Mouse (Mus musculus) forebrain, embryonic 14.5 days (tissue): ENCODE results near the gene Aff3. TPM values are rescaled to one million over a fixed set of nuclear protein-coding genes. Genes with fewer than 3 reads are reported as not detected.
A peak's percentile ranks its signal among the peaks of the same experiment; 100 is the strongest.

ENCODE experiments used
- ATAC-seq: fragments of 200-750 bp; cut with Nextera tagmentation; 2 replicates; pipeline ENCODE4 v1.8.0; 2017; ENCODE audit warnings: mild to moderate bottlenecking, moderate library complexity
- DNase-seq: peaks from one replicate; pipeline ENCODE4 v3.0.0-alpha.2; 2015; ENCODE audit warnings: low spot score
- H3K27ac ChIP-seq: fragments of 300-500 bp; sonication (generic); 2 replicates; pipeline ENCODE4 v1.5.1; 2014; ENCODE audit warnings: low read depth, mild to moderate bottlenecking, control low read depth, low read length, moderate library complexity
- H3K27me3 ChIP-seq: fragments of 300-500 bp; sonication (generic); replicated peaks from 2 replicates; pipeline ENCODE4 v1.6.1; 2014; ENCODE audit warnings: low read length, control low read depth, mixed read lengths; ENCODE audit not compliant: control insufficient read depth, insufficient read depth
- H3K36me3 ChIP-seq: fragments of 300-500 bp; sonication (generic); 2 replicates; pipeline ENCODE4 v1.6.1; 2014; ENCODE audit warnings: low read length, control low read depth; ENCODE audit not compliant: control insufficient read depth, insufficient read depth
- H3K4me1 ChIP-seq: fragments of 300-500 bp; sonication (generic); 2 replicates; pipeline ENCODE4 v1.6.1; 2014; ENCODE audit warnings: antibody characterized with exemption, low read length, control low read depth; ENCODE audit not compliant: control insufficient read depth, insufficient read depth
- H3K4me2 ChIP-seq: fragments of 300-500 bp; sonication (generic); 2 replicates; pipeline ENCODE4 v1.6.1; 2014; ENCODE audit warnings: mild to moderate bottlenecking, control low read depth, low read length
- H3K4me3 ChIP-seq: fragments of 300-500 bp; sonication (generic); 2 replicates; pipeline ENCODE4 v1.5.1; 2014; ENCODE audit warnings: low read depth, low read length, control low read depth
- H3K9ac ChIP-seq: fragments of 300-500 bp; sonication (generic); 2 replicates; pipeline ENCODE4 v1.6.1; 2014; ENCODE audit warnings: mild to moderate bottlenecking, low read length, control low read depth, moderate library complexity
- H3K9me3 ChIP-seq: fragments of 300-500 bp; sonication (generic); replicated peaks from 2 replicates; pipeline ENCODE4 v1.6.1; 2016; ENCODE audit warnings: low read length, control low read depth, mixed read lengths; ENCODE audit not compliant: control insufficient read depth
- WGBS: fragments of 180-500 bp; shearing (Covaris S2); extraction: QIAGEN DNeasy Blood & Tissue Kit; methylation state at CpG from one replicate; pipeline ENCODE4 v1.1.7; 2014; 5-methylcytosine and 5-hydroxymethylcytosine counted together
- polyA plus RNA-seq: library from polyadenylated mRNA; unstranded; fragments of >200 nt; fragmentation: Nextera tagmentation; extraction: Ambion mirVana; gene quantifications from 2 replicates; pipeline ENCODE4 v1.2.1, GENCODE M21; 2014

Aff3 gene
- polyA plus RNA-seq, 1 experiment from 2014 or later, result 15.5 TPM

DNA sequence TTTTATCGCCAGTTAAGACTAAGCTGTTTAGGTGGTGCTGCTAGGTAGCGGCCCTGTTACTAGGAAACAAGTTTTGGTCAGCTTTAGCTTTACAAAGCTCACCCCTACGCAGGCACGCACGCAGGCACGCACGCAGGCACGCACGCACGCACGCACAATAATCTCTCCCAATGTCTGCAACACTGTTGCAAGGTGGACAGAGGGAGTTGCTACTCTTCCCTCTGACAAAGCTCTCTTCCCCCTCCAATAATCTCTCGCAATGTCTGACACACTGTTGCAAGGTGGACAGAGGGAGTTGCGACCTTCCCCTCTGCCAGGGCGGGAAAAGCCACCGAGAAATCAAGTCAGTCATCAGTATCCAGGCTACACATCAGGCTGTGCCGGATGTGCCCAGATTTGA is 425.2 kb downstream of the Aff3 start:
- ATAC-seq (no peak), DNase-seq (no peak)
- H3K27ac ChIP-seq, result no peak overlapping the region
- no peaks in the 10 kb centered on the region for H3K27me3 ChIP-seq
- 92% methylated on average over 16 of the region's 16 CpGs for WGBS
- no peaks in the 10 kb centered on the region for H3K4me1 ChIP-seq
- H3K4me3 ChIP-seq, result no peak overlapping the region
- no peak overlapping the region for H3K9ac ChIP-seq
- H3K4me2 ChIP-seq, result no peak overlapping the region
- no peaks in the 10 kb centered on the region for H3K9me3 ChIP-seq
- no peaks in the 10 kb centered on the region for H3K36me3 ChIP-seq

- no peaks in the 10 kb centered on the region for H3K27me3 ChIP-seq
- WGBS, result 92% methylated on average over 9 of the region's 9 CpGs
- no peak overlapping the region for H3K27ac ChIP-seq
- DNase-seq, result no peak
- no peak overlapping the region for H3K4me3 ChIP-seq
- no peaks in the 10 kb centered on the region for H3K4me1 ChIP-seq
- H3K36me3 ChIP-seq, result 0 out of 2 replicates have a peak, but pooled peaks cover 3% of the 10 kb centered on the region
- H3K9ac ChIP-seq, result no peak overlapping the region
- ATAC-seq, result no peak
- no peak overlapping the region for H3K4me2 ChIP-seq
- no peaks in the 10 kb centered on the region for H3K9me3 ChIP-seq
Measured at GRCm38 (mm10) chr1:38237831-38238230, 426.9 kb downstream of the Aff3 start.

GRCm38 (mm10) chr1:38237027-38237787 is 427.5 kb downstream of the Aff3 start:
- DNase-seq (no peak), ATAC-seq (no peak)
- H3K4me3 ChIP-seq, result no peak overlapping the region
- WGBS, result 84% methylated on average over 7 of the region's 7 CpGs
- no peaks in the 10 kb centered on the region for H3K27me3 ChIP-seq
- H3K4me1 ChIP-seq, result no peaks in the 10 kb centered on the region
- H3K9me3 ChIP-seq, result no peaks in the 10 kb centered on the region
- no peak overlapping the region for H3K9ac ChIP-seq
- 0 out of 2 replicates have a peak, but pooled peaks cover 3% of the 10 kb centered on the region for H3K36me3 ChIP-seq
- H3K4me2 ChIP-seq, result no peak overlapping the region
- H3K27ac ChIP-seq, result no peak overlapping the region

DNA sequence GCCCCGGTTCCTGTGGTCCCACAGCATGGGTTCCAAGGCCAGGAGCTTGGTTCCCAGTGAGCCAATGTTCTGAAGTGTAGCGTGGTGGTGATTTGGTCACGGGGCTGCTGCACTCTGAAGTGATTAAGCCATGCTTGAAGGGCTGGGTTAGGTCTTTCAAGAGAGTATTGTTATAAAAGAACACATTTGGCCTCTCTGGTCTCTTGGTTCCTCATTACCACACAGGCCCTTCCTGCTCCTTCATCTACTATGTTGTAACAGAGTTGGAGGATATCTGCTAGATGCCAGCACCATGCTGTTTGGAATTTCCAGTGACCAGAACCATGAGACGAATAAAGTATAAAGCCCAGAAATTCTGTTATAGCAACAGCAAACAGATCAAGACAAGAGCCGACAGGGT is 431.6 kb downstream of the Aff3 start:
- Histone ChIP-seq H3K4me2 (no peak overlapping the region), H3K9me3 (no peaks in the 10 kb centered on the region), H3K36me3 (0 out of 2 replicates have a peak, but pooled peaks cover 3% of the 10 kb centered on the region), H3K4me3 (no peak overlapping the region), H3K4me1 (no peaks in the 10 kb centered on the region), H3K9ac (no peak overlapping the region), H3K27ac (no peak overlapping the region), H3K27me3 (no peaks in the 10 kb centered on the region)
- ATAC-seq, result no peak
- 84% methylated on average over 5 of the region's 5 CpGs for WGBS
- no peak for DNase-seq

- Histone ChIP-seq H3K27ac (no peak overlapping the region), H3K4me2 (no peak overlapping the region), H3K9ac (no peak overlapping the region), H3K9me3 (peaks cover 17% of the 10 kb centered on the region), H3K4me3 (no peak overlapping the region), H3K27me3 (no peaks in the 10 kb centered on the region), H3K36me3 (0 out of 2 replicates have a peak, but pooled peaks cover 3% of the 10 kb centered on the region), H3K4me1 (no peaks in the 10 kb centered on the region)
- ATAC-seq (no peak), DNase-seq (no peak)
- WGBS, result 79% methylated on average over 8 of the region's 8 CpGs
Measured at GRCm38 (mm10) chr1:38230041-38230440, 434.7 kb downstream of the Aff3 start.

DNA sequence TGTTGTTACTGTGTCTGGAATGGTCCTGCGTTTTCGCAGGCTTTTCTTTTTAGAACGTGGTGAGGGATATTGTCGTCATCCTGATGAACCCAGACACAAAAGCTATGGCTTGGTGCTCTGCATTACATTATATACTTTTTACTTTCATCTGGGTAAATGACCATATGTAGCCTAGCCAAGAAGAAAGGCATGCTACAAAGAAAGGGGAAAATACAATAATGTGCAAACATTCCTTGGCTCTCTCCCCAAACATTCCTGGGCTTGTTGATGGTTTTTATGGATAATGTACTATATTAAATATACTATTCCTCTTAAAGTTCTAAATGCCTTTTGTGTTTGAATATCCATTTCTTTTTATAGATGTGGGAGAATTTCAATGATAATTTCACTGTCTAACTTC is 435.9 kb downstream of the Aff3 start:
- Histone ChIP-seq H3K4me1 (no peaks in the 10 kb centered on the region), H3K36me3 (0 out of 2 replicates have a peak, but pooled peaks cover 2% of the 10 kb centered on the region), H3K9ac (no peak overlapping the region), H3K27ac (no peak overlapping the region), H3K4me3 (no peak overlapping the region), H3K27me3 (no peaks in the 10 kb centered on the region), H3K4me2 (no peak overlapping the region), H3K9me3 (peaks cover 29% of the 10 kb centered on the region)
- 85% methylated on average over 4 of the region's 4 CpGs for WGBS
- ATAC-seq (no peak), DNase-seq (no peak)

- 0 out of 2 replicates have a peak, but pooled peaks cover 2% of the 10 kb centered on the region for H3K36me3 ChIP-seq
- no peak overlapping the region for H3K4me2 ChIP-seq
- ATAC-seq (no peak), DNase-seq (peak; percentile 41)
- H3K4me3 ChIP-seq, result no peak overlapping the region
- H3K4me1 ChIP-seq, result no peaks in the 10 kb centered on the region
- H3K27ac ChIP-seq, result no peak overlapping the region
- WGBS, result 96% methylated on average over 3 of the region's 3 CpGs
- no peaks in the 10 kb centered on the region for H3K27me3 ChIP-seq
- no peak overlapping the region for H3K9ac ChIP-seq
- peaks cover 38% of the 10 kb centered on the region for H3K9me3 ChIP-seq
Measured at GRCm38 (mm10) chr1:38225166-38225565, 439.6 kb downstream of the Aff3 start.

- no peak for ATAC-seq
- no peak overlapping the region for H3K27ac ChIP-seq
- H3K4me2 ChIP-seq, result no peak overlapping the region
- no peaks in the 10 kb centered on the region for H3K4me1 ChIP-seq
- H3K9me3 ChIP-seq, result peaks cover 34% of the 10 kb centered on the region
- H3K9ac ChIP-seq, result no peak overlapping the region
- H3K27me3 ChIP-seq, result no peaks in the 10 kb centered on the region
- peaks cover 4% of the 10 kb centered on the region; the same call in 1 of the 2 replicates for H3K36me3 ChIP-seq
- no peak overlapping the region for H3K4me3 ChIP-seq
- 91% methylated on average over 1 of the region's 1 CpGs for WGBS
- no peak for DNase-seq
Measured at GRCm38 (mm10) chr1:38222160-38222559, 442.6 kb downstream of the Aff3 start.

DNA sequence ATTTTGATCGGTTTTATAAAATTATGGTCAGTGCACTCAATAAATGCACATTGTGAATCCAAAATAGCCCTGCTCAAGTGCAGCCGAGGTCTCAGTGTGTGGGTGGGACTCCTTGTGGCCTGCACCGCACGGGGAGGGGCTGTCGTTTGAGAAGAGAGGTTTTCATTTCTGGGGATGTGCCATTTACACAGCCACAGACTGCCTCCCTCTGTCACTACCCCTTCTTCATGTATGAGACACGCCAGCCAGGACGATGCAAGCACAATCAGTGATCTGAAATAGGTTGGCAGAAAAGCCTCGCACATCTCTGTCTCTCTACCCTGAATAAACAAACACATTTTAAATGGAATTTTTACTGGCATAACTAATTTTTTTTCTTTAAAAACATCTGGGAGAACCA is 443.3 kb downstream of the Aff3 start:
- peaks cover 31% of the 10 kb centered on the region for H3K9me3 ChIP-seq
- H3K4me2 ChIP-seq, result no peak overlapping the region
- no peak overlapping the region for H3K4me3 ChIP-seq
- WGBS, result 92% methylated on average over 8 of the region's 8 CpGs
- no peak overlapping the region for H3K27ac ChIP-seq
- ATAC-seq (no peak), DNase-seq (no peak)
- H3K36me3 ChIP-seq, result peaks cover 7% of the 10 kb centered on the region; the same call in 1 of the 2 replicates
- no peaks in the 10 kb centered on the region for H3K4me1 ChIP-seq
- no peak overlapping the region for H3K9ac ChIP-seq
- no peaks in the 10 kb centered on the region for H3K27me3 ChIP-seq
